Mouse (Mus musculus) CH12.LX (cell line): ENCODE measurements around the gene Sun1.

Experiments
- EP300 ChIP-seq: IDR thresholded peaks from 2 replicates; pipeline ENCODE4 v1.6.1; 2011; ENCODE audit warnings: low read length, improper control_type of control experiment
- IRF4 ChIP-seq: IDR thresholded peaks from 2 replicates; pipeline ENCODE4 v1.6.1; 2014; ENCODE audit warnings: low read depth, mild to moderate bottlenecking, inconsistent platforms, low read length, improper control_type of control experiment
- MXI1 ChIP-seq: IDR thresholded peaks from 2 replicates; pipeline ENCODE4 v1.6.1; 2011; ENCODE audit warnings: mild to moderate bottlenecking, low read depth, low read length, improper control_type of control experiment
- MYC ChIP-seq: IDR thresholded peaks from 2 replicates; pipeline ENCODE4 v1.6.1; 2011; ENCODE audit warnings: low read depth, mild to moderate bottlenecking, improper control_type of control experiment, low read length
- PAX5 ChIP-seq: IDR thresholded peaks from 2 replicates; pipeline ENCODE4 v1.6.1; 2012; ENCODE audit warnings: low read length, inconsistent platforms, mixed read lengths
- POLR2A ChIP-seq: IDR thresholded peaks from 2 replicates; pipeline ENCODE4 v1.6.1; 2011; ENCODE audit warnings: low read depth, mild to moderate bottlenecking, improper control_type of control experiment, low read length
- UBTF ChIP-seq: IDR thresholded peaks from 2 replicates; pipeline ENCODE4 v1.6.1; 2012; ENCODE audit warnings: low read depth, mild to moderate bottlenecking, inconsistent platforms, low read length, improper control_type of control experiment, moderate library complexity

- no peak for TF ChIP-seq PAX5
- no peak for TF ChIP-seq UBTF
- TF ChIP-seq POLR2A, result no peak
- TF ChIP-seq MYC, result no peak
- TF ChIP-seq EP300, result no peak
- no peak for TF ChIP-seq IRF4
- TF ChIP-seq MXI1, result no peak
Measured at GRCm38 (mm10) chr5:139174556-139175547, 25.6 kb upstream of the Sun1 start.
